Mouse (Mus musculus): ENCODE results near the gene Dglucy. TPM values are rescaled to one million over a fixed set of nuclear protein-coding genes. Genes with fewer than 3 reads are reported as not detected.

Gene Dglucy
- polyA plus RNA-seq, 1 experiment from 2014 or later, result 1.9 TPM

Other genes with a start within 250 kb of the Dglucy start
- gene Rps6ka5, start 52.1 kb upstream of the Dglucy start, polyA plus RNA-seq (2015; fragmentation: Nextera tagmentation; extraction: Ambion mirVana), result 5.7 and 6.6 TPM in 2 replicates
- 0.25 and 0.29 TPM in 2 replicates for gene Gpr68, start 129.1 kb downstream of the Dglucy start, polyA plus RNA-seq (2015; fragmentation: Nextera tagmentation; extraction: Ambion mirVana)
- 2.9 and 3.7 TPM in 2 replicates for gene Ccdc88c, start 250.0 kb downstream of the Dglucy start, polyA plus RNA-seq (2015; fragmentation: Nextera tagmentation; extraction: Ambion mirVana)

All from limb, embryonic 13.5 days (tissue).